Comparison of ENCODE assay signal across 30 mouse cellular contexts in the genomic region with DNA sequence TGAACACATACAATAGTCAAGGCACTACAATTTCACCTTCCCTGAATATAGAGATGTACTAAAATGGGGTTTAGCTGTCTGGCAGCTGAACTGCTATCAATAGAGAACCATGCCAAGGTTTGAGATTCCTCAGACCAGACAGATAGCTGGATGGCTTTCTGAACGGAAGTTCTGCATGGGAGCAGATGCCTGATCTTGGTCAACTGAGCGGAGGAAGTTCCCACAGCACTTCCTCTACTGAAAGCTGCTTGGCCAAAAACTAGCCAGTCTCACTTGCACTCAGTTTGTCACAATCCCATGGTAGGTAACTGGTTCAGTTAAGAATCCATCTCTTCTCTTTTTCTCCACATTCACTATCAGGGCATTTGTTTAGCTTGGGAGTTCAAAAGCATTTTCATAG.
DNase-seq lines count a peak whose midpoint lies in the region; ATAC-seq and TF ChIP-seq lines count a peak whose summit lies in the region.
"Had no signal": no experiment of that assay in that cellular context is flagged by ENCODE, and none has a peak within 500 bp of the region (broad histone marks: within the 10 kb centered on the region; RNA-seq: fewer than 3 reads in every experiment).

No protein-coding gene starts in this region.

- TF ChIP-seq CTCF in liver, adult 2 months (IDR thresholded peaks at IDR 0.05; ENCODE audit: low read depth, low read length), result no peak

- no peaks in the 10 kb centered on the region for H3K9me3 ChIP-seq in liver, embryonic 12.5 days (replicated peaks)
- no peaks in the 10 kb centered on the region for H3K9me3 ChIP-seq in forebrain, embryonic 11.5 days (ENCODE audit: control insufficient read depth, low read length)
- H3K9me3 ChIP-seq: embryonic facial prominence, embryonic 13.5 days; embryonic facial prominence, embryonic 15.5 days; forebrain, embryonic 10.5 days; forebrain, embryonic 13.5 days; forebrain, embryonic 15.5 days; G1E had no signal

- intact Hi-C loops in heart, postnatal 25 days (cut with DNase I), result no loop called here
- intact Hi-C loops in left cerebral cortex, postnatal 10 days (cut with DNase I), result no loop called here

- H3K9ac ChIP-seq in liver, adult 2 months (ENCODE audit: low read depth, low read length), result no peak overlapping the region
- H3K9ac ChIP-seq in liver, embryonic 12.5 days, result no peak overlapping the region
- no peak overlapping the region for H3K9ac ChIP-seq in forebrain, embryonic 11.5 days (ENCODE audit: low read length)
- H3K9ac ChIP-seq: embryonic facial prominence, embryonic 13.5 days; embryonic facial prominence, embryonic 15.5 days; forebrain, embryonic 13.5 days; forebrain, embryonic 15.5 days; forebrain, postnatal 0 days had no signal

- no peak for ATAC-seq in liver, embryonic 12.5 days
- ATAC-seq in granulocyte monocyte progenitor cell, adult 5-6 weeks (replicated peaks; ENCODE audit: poor library complexity, severe bottlenecking), result peak; percentile 76
- peak; percentile 75 for ATAC-seq in megakaryocyte progenitor cell, adult 5-6 weeks (replicated peaks; ENCODE audit: poor library complexity)
- no peak for ATAC-seq in forebrain, embryonic 11.5 days (replicated peaks; ENCODE audit: low FRiP score)
- ATAC-seq: activated CD4-positive, CD25-positive, alpha-beta regulatory T cell, adult 4 months; CD4-positive, CD25-positive, alpha-beta regulatory T cell, adult 4 months; forebrain, embryonic 13.5 days; forebrain, embryonic 15.5 days; forebrain, postnatal 0 days; Patski had no signal

- 65% methylated on average over 2 of the region's 2 CpGs for WGBS in liver, adult 2 months
- WGBS in liver, embryonic 12.5 days (ENCODE audit: insufficient replicate concordance), result 28% methylated on average over 2 of the region's 2 CpGs
- WGBS in forebrain, embryonic 11.5 days, result 88% methylated on average over 2 of the region's 2 CpGs

- H3K4me2 ChIP-seq in liver, embryonic 12.5 days, result no peak overlapping the region
- H3K4me2 ChIP-seq in forebrain, embryonic 11.5 days (ENCODE audit: low read depth, low read length, severe bottlenecking), result no peak overlapping the region
- H3K4me2 ChIP-seq: embryonic facial prominence, embryonic 13.5 days; embryonic facial prominence, embryonic 15.5 days; forebrain, embryonic 13.5 days; forebrain, embryonic 15.5 days had no signal

- H3K79me2 ChIP-seq in liver, adult 2 months (ENCODE audit: control insufficient read depth, insufficient read depth, low read length), result no peaks in the 10 kb centered on the region

- no peak for TF ChIP-seq POLR2A in liver, adult 2 months (IDR thresholded peaks at IDR 0.05; ENCODE audit: extremely low read depth, insufficient read depth, low read length)

- no peaks in the 10 kb centered on the region for H3K36me3 ChIP-seq in liver, adult 2 months (ENCODE audit: control insufficient read depth, insufficient read depth, low read length)
- H3K36me3 ChIP-seq in liver, embryonic 12.5 days, result no peaks in the 10 kb centered on the region
- H3K36me3 ChIP-seq in forebrain, embryonic 11.5 days (ENCODE audit: control insufficient read depth, insufficient read depth, low read length), result no peaks in the 10 kb centered on the region
- H3K36me3 ChIP-seq: embryonic facial prominence, embryonic 13.5 days; embryonic facial prominence, embryonic 15.5 days; forebrain, embryonic 10.5 days; forebrain, embryonic 15.5 days; G1E had no signal

- H3K27me3 ChIP-seq in liver, adult 2 months (ENCODE audit: control insufficient read depth, insufficient read depth, low read length), result no peaks in the 10 kb centered on the region
- peaks cover 14% of the 10 kb centered on the region; the same call in 1 of the 2 replicates for H3K27me3 ChIP-seq in liver, embryonic 12.5 days (replicated peaks)
- H3K27me3 ChIP-seq in forebrain, embryonic 11.5 days (ENCODE audit: control insufficient read depth, insufficient read depth, low read length), result peaks cover 25% of the 10 kb centered on the region
- H3K27me3 ChIP-seq: CH12.LX; embryonic facial prominence, embryonic 15.5 days; forebrain, embryonic 15.5 days; Patski had no signal

- peak; percentile 5 for DNase-seq in liver, adult 2 months (ENCODE audit: extremely low read depth, low read depth, low spot score)
- peak; percentile 4 for DNase-seq in brain, adult 2 months (ENCODE audit: low read depth, low spot score)
- DNase-seq in forebrain, embryonic 11.5 days (ENCODE audit: low spot score), result no peak
- DNase-seq in heart, postnatal 25 days (ENCODE audit: low spot score), result no peak
- DNase-seq in left cerebral cortex, postnatal 10 days (ENCODE audit: extremely low spot score in 1 of 2, low spot score in 2 of 2), result no peak
- DNase-seq: adrenal gland, adult 8-10 months; adrenal gland, postnatal 14 days; adrenal gland, postnatal 36 days; B cell, adult 2 months; cerebellum, adult 11 months; cerebellum, adult 18-20 months; cerebellum, adult 8-10 months; cerebellum, postnatal 10 days; cerebellum, postnatal 25 days; embryo, embryonic 11 days; forebrain, postnatal 0 days had no signal

- H3K27ac ChIP-seq in liver, adult 2 months (replicated peaks; ENCODE audit: insufficient read depth, low read depth, low read length), result no peak overlapping the region
- H3K27ac ChIP-seq in liver, embryonic 12.5 days, result no peak overlapping the region
- no peak overlapping the region for H3K27ac ChIP-seq in forebrain, embryonic 11.5 days (ENCODE audit: low read depth, low read length)
- H3K27ac ChIP-seq: embryonic facial prominence, embryonic 13.5 days; embryonic facial prominence, embryonic 15.5 days; forebrain, embryonic 10.5 days; forebrain, embryonic 13.5 days; forebrain, embryonic 15.5 days had no signal

- H3K4me3 ChIP-seq in liver, adult 2 months (ENCODE audit: insufficient read depth, low read depth, low read length), result no peak overlapping the region
- H3K4me3 ChIP-seq in liver, embryonic 12.5 days, result no peak overlapping the region
- no peak overlapping the region for H3K4me3 ChIP-seq in forebrain, embryonic 11.5 days (ENCODE audit: low read depth, low read length)
- H3K4me3 ChIP-seq: embryonic facial prominence, embryonic 13.5 days; embryonic facial prominence, embryonic 15.5 days; erythroblast, embryonic 14.5 days; forebrain, embryonic 10.5 days; forebrain, embryonic 13.5 days; forebrain, embryonic 15.5 days had no signal

- H3K4me1 ChIP-seq in liver, adult 2 months (ENCODE audit: control insufficient read depth, insufficient read depth, low read length), result no peaks in the 10 kb centered on the region
- H3K4me1 ChIP-seq in liver, embryonic 12.5 days, result no peaks in the 10 kb centered on the region
- no peaks in the 10 kb centered on the region for H3K4me1 ChIP-seq in forebrain, embryonic 11.5 days (replicated peaks; ENCODE audit: control insufficient read depth, insufficient read depth, low read length)
- H3K4me1 ChIP-seq: embryonic facial prominence, embryonic 13.5 days; embryonic facial prominence, embryonic 15.5 days; forebrain, embryonic 10.5 days; forebrain, embryonic 13.5 days; forebrain, embryonic 15.5 days had no signal

Comparison
In these comparisons a context has a peak if more than half of its experiments do, and no peak if none do; other contexts are left out.
1. DNase-seq: peak in liver, adult 2 months (single experiment) and brain, adult 2 months (single experiment); none in forebrain, embryonic 11.5 days (single experiment), heart, postnatal 25 days (single experiment) and left cerebral cortex, postnatal 10 days (0 of 2).
2. ATAC-seq: peak in granulocyte monocyte progenitor cell, adult 5-6 weeks (single experiment) and megakaryocyte progenitor cell, adult 5-6 weeks (single experiment); none in liver, embryonic 12.5 days (single experiment) and forebrain, embryonic 11.5 days (single experiment).